Mouse (Mus musculus): ENCODE data around the gene Dusp7. TPM values are rescaled to one million over a fixed set of nuclear protein-coding genes. Genes with fewer than 3 reads are reported as not detected.

The Dusp7 gene
- polyA plus RNA-seq, 1 experiment = 22.6 TPM

DNA sequence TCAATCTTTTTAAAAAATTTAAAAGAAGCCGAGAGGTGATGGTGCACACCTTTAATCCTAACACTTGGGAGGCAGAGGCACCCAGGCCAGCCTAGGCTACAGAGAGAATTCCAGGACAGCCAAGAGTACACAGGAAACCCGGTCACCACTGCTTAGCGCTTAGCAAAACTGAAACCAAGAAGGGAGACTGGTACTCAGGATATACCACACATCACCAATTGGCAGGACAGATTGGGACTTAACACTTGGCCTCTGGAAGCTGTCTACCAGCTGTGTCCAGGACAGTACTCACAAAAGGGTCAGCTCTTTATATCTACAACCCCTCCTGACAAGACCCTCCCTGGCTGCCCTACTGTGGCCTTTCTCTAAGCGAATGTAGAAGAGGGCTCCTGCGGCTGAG is 1.4 kb upstream of the Dusp7 start:
- Histone ChIP-seq H3K9me3 (replicated peaks; ENCODE audit: control insufficient read depth, insufficient read depth, low read length, poor library complexity, severe bottlenecking) (no peaks in the 10 kb centered on the region), H3K9ac (ENCODE audit: low read depth, poor library complexity, severe bottlenecking) (peak overlapping the region; percentile 45), H3K4me1 (ENCODE audit: control insufficient read depth, insufficient read depth, low read length) (peaks cover 2% of the 10 kb centered on the region), H3K4me3 (ENCODE audit: low read depth, low read length) (peak overlapping the region; percentile 58), H3K36me3 (ENCODE audit: control insufficient read depth, insufficient read depth, low read length, poor library complexity, severe bottlenecking) (no peaks in the 10 kb centered on the region; the same call in 1 of the 2 replicates), H3K27me3 (ENCODE audit: control insufficient read depth, insufficient read depth, low read length, poor library complexity, severe bottlenecking) (no peaks in the 10 kb centered on the region), H3K27ac (ENCODE audit: insufficient read depth, low read length) (no peak overlapping the region)
- no peak for TF ChIP-seq POLR2A (IDR thresholded peaks at IDR 0.05; ENCODE audit: insufficient read depth, low read length)
- TF ChIP-seq CTCF (IDR thresholded peaks at IDR 0.05; ENCODE audit: low read depth, low read length) = no peak
- TF ChIP-seq EP300 (IDR thresholded peaks at IDR 0.05; ENCODE audit: insufficient read depth, low read depth, low read length) = no peak

DNA sequence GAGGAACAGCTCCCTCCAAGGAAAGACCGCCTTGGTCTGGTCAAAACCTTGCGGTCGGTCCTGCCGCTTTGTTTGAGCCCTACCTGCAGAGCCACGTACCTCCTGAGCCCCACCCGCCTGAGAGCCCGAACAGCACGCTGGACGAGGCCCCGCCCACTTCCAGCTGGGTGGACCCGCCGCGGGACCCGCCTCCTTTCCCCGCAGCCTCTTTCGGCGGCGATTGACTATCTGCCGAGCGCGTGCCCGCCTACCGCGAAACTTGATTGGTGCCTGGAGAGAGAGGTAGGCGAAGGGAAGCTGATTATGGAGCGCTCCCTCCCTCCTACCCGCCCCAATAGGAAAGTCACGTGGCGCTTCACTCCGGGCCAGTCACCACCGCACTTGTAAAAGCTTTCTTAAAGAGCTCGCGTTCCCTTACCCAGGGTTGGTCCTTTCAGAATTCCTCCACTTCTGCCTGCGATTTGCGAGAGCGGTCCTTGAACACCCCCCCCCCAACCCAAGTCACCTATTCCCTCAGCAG is 780 bp upstream of the Dusp7 start:
- TF ChIP-seq EP300 (IDR thresholded peaks at IDR 0.05; ENCODE audit: insufficient read depth, low read depth, low read length) (no peak), POLR2A (IDR thresholded peaks at IDR 0.05; ENCODE audit: insufficient read depth, low read length) (no peak), CTCF (IDR thresholded peaks at IDR 0.05; ENCODE audit: low read depth, low read length) (no peak)
- H3K36me3 ChIP-seq (ENCODE audit: control insufficient read depth, insufficient read depth, low read length, poor library complexity, severe bottlenecking) = no peaks in the 10 kb centered on the region; the same call in 1 of the 2 replicates
- H3K9me3 ChIP-seq (replicated peaks; ENCODE audit: control insufficient read depth, insufficient read depth, low read length, poor library complexity, severe bottlenecking) = no peaks in the 10 kb centered on the region
- H3K9ac ChIP-seq (ENCODE audit: low read depth, poor library complexity, severe bottlenecking) = peak overlapping the region; percentile 87
- H3K4me3 ChIP-seq (ENCODE audit: low read depth, low read length) = peak overlapping the region; percentile 76
- H3K4me1 ChIP-seq (ENCODE audit: control insufficient read depth, insufficient read depth, low read length) = peaks cover 2% of the 10 kb centered on the region
- peak overlapping the region; percentile 79 for H3K27ac ChIP-seq (ENCODE audit: insufficient read depth, low read length)
- no peaks in the 10 kb centered on the region for H3K27me3 ChIP-seq (ENCODE audit: control insufficient read depth, insufficient read depth, low read length, poor library complexity, severe bottlenecking)

DNA sequence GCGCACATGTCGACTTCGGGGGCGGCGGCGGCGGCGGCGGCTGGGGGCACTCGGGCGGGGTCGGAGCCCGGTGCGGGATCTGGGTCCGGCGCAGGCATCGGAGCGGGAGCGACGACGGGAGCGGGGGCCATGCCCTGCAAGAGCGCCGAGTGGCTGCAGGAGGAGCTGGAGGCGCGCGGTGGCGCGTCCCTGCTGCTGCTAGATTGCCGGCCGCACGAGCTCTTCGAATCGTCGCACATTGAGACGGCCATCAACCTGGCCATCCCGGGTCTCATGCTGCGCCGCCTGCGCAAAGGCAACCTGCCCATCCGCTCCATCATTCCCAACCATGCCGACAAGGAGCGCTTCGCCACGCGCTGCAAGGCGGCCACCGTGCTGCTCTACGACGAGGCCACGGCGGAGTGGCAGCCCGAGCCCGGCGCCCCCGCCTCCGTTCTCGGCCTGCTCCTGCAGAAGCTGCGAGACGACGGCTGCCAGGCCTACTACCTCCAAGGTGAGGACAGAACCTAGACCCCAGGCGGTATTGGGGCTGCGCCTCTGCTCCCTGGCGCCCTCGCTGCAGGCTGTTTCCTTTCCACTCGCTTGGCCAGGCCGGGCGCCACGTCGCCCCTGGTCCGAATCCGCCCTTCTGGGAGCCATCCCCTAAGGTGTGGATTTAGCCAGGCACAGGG is 534 bp downstream of the Dusp7 start:
- Histone ChIP-seq H3K9ac (ENCODE audit: low read depth, poor library complexity, severe bottlenecking) (peak overlapping the region; percentile 87), H3K4me3 (ENCODE audit: low read depth, low read length) (peak overlapping the region; percentile 73), H3K4me1 (ENCODE audit: control insufficient read depth, insufficient read depth, low read length) (peaks cover 2% of the 10 kb centered on the region), H3K36me3 (ENCODE audit: control insufficient read depth, insufficient read depth, low read length, poor library complexity, severe bottlenecking) (peaks cover 1% of the 10 kb centered on the region), H3K9me3 (replicated peaks; ENCODE audit: control insufficient read depth, insufficient read depth, low read length, poor library complexity, severe bottlenecking) (no peaks in the 10 kb centered on the region), H3K27ac (ENCODE audit: insufficient read depth, low read length) (no peak overlapping the region), H3K27me3 (ENCODE audit: control insufficient read depth, insufficient read depth, low read length, poor library complexity, severe bottlenecking) (no peaks in the 10 kb centered on the region)
- no peak for TF ChIP-seq EP300 (IDR thresholded peaks at IDR 0.05; ENCODE audit: insufficient read depth, low read depth, low read length)
- TF ChIP-seq POLR2A (IDR thresholded peaks at IDR 0.05; ENCODE audit: insufficient read depth, low read length) = no peak
- no peak for TF ChIP-seq CTCF (IDR thresholded peaks at IDR 0.05; ENCODE audit: low read depth, low read length)

DNA sequence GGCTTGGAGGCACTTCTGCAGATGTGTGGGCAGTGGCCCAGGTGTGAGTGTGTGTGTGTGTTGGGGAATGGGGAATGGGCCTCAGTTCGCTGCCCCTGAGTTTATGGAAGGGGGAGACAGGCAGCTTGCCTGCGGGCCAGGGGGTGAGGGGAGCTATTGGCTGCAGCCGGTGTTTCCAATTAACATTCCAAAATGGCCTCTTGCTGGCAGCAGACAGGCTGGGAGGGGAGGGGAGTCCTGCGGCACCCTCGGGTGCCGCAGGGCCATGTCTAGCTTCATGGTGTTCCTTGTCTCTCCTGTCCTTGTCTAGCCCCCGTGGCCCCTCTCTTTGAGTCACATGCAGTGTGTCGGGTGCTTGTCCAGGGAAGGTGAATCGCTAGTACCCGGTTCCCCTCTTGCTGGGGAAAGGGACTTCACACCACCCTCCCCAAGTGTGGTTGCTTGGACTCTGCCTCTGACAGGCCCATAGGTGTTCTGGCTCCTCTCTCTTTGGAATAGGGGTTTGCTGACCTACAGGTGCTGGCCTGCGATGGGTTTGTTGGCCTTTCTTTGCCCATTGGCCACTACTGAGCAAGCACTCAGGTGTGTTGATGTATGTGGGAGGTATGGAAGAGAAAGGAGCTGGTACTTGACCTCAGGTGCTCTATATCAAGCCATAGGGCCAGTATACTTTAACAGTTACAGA is 1.5 kb downstream of the Dusp7 start:
- H3K4me1 ChIP-seq (ENCODE audit: control insufficient read depth, insufficient read depth, low read length) = peaks cover 2% of the 10 kb centered on the region
- H3K27ac ChIP-seq (ENCODE audit: insufficient read depth, low read length) = no peak overlapping the region
- H3K9me3 ChIP-seq (replicated peaks; ENCODE audit: control insufficient read depth, insufficient read depth, low read length, poor library complexity, severe bottlenecking) = no peaks in the 10 kb centered on the region
- TF ChIP-seq EP300 (IDR thresholded peaks at IDR 0.05; ENCODE audit: insufficient read depth, low read depth, low read length) (no peak), CTCF (IDR thresholded peaks at IDR 0.05; ENCODE audit: low read depth, low read length) (no peak), POLR2A (IDR thresholded peaks at IDR 0.05; ENCODE audit: insufficient read depth, low read length) (no peak)
- peak overlapping the region; percentile 87 for H3K9ac ChIP-seq (ENCODE audit: low read depth, poor library complexity, severe bottlenecking)
- H3K27me3 ChIP-seq (ENCODE audit: control insufficient read depth, insufficient read depth, low read length, poor library complexity, severe bottlenecking) = no peaks in the 10 kb centered on the region
- H3K36me3 ChIP-seq (ENCODE audit: control insufficient read depth, insufficient read depth, low read length, poor library complexity, severe bottlenecking) = peaks cover 3% of the 10 kb centered on the region
- H3K4me3 ChIP-seq (ENCODE audit: low read depth, low read length) = peak overlapping the region; percentile 73

DNA sequence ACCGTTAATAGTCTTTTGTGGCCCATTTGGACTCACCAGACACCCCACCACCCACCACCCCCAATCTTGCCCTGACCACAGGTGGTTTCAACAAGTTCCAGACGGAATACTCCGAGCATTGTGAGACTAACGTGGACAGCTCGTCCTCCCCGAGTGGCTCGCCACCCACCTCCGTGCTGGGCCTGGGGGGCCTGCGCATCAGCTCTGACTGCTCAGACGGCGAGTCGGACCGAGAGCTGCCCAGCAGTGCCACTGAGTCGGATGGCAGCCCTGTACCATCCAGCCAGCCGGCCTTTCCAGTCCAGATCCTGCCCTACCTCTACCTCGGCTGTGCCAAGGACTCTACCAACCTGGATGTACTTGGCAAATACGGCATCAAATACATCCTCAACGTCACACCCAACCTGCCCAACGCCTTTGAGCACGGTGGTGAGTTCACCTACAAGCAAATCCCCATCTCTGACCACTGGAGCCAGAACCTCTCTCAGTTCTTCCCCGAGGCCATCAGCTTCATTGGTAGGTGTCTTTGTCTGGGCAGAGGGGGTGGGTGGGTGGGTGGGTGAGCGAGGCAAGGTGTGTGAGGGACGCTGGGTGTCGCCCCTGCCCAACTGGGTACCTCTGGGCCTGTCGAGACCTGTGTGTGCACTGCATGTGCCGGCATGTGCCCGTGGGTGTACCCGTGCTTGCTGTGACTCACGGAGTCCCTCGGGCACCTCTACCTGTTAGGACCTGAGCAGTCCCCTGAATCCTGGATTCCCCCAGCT is 2.4 kb downstream of the Dusp7 start:
- Histone ChIP-seq H3K4me3 (ENCODE audit: low read depth, low read length) (no peak overlapping the region), H3K36me3 (ENCODE audit: control insufficient read depth, insufficient read depth, low read length, poor library complexity, severe bottlenecking) (peaks cover 3% of the 10 kb centered on the region), H3K9ac (ENCODE audit: low read depth, poor library complexity, severe bottlenecking) (no peak overlapping the region)

More for the DNA sequence above, 2.4 kb downstream of the Dusp7 start:
- Histone ChIP-seq H3K4me1 (ENCODE audit: control insufficient read depth, insufficient read depth, low read length) (peaks cover 2% of the 10 kb centered on the region), H3K27me3 (ENCODE audit: control insufficient read depth, insufficient read depth, low read length, poor library complexity, severe bottlenecking) (no peaks in the 10 kb centered on the region), H3K9me3 (replicated peaks; ENCODE audit: control insufficient read depth, insufficient read depth, low read length, poor library complexity, severe bottlenecking) (no peaks in the 10 kb centered on the region), H3K27ac (ENCODE audit: insufficient read depth, low read length) (no peak overlapping the region)
- no peak for TF ChIP-seq POLR2A (IDR thresholded peaks at IDR 0.05; ENCODE audit: insufficient read depth, low read length)
- TF ChIP-seq EP300 (IDR thresholded peaks at IDR 0.05; ENCODE audit: insufficient read depth, low read depth, low read length) = no peak
- no peak for TF ChIP-seq CTCF (IDR thresholded peaks at IDR 0.05; ENCODE audit: low read depth, low read length)
